Comparison of ENCODE assay signal across 29 mouse cellular contexts in the genomic region with DNA sequence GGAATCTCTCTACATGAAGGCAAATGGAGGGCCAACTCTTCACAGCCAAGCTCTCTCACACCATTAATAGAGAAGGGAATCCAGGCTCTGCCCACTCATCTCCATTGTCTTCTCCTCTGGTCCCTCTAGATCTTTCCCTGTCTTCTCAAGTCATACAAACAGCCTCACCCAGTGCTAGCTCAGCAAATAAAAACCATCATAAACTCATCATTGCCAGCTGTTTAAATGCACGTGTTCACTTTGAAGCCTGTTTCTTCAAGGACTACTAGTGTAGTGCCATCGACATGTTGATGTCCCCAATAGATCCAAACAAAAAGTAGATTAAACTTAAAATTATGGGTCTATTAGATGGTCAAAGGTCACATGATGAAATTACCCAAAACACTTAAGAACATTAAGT. TPM values are rescaled to one million over a fixed set of nuclear protein-coding genes. Genes with fewer than 3 reads are reported as not detected.
"Had no signal": no experiment of that assay in that cellular context is flagged by ENCODE, and none has a peak within 500 bp of the region (broad histone marks: within the 10 kb centered on the region; RNA-seq: fewer than 3 reads in every experiment).

No protein-coding gene starts in this region.

- H3K9me3 ChIP-seq: heart, embryonic 13.5 days; heart, embryonic 15.5 days; hindbrain, embryonic 13.5 days; hindbrain, embryonic 15.5 days; limb, embryonic 13.5 days; liver, embryonic 13.5 days had no signal

- H3K36me3 ChIP-seq: heart, embryonic 13.5 days; heart, embryonic 15.5 days; hindbrain, embryonic 13.5 days; hindbrain, embryonic 15.5 days; limb, embryonic 13.5 days; liver, embryonic 13.5 days had no signal

- H3K9ac ChIP-seq: forebrain, postnatal 0 days; heart, embryonic 13.5 days; heart, embryonic 15.5 days; hindbrain, embryonic 13.5 days; hindbrain, embryonic 15.5 days; limb, embryonic 13.5 days; liver, embryonic 13.5 days had no signal

- H3K4me1 ChIP-seq: heart, embryonic 13.5 days; heart, embryonic 15.5 days; hindbrain, embryonic 13.5 days; hindbrain, embryonic 15.5 days; liver, embryonic 13.5 days had no signal

- H3K27ac ChIP-seq: heart, adult 2 months; heart, embryonic 13.5 days; heart, embryonic 15.5 days; hindbrain, embryonic 13.5 days; hindbrain, embryonic 15.5 days; hindbrain, postnatal 0 days; kidney, postnatal 0 days; layer of hippocampus, adult 2 months; left cerebral cortex, adult 2 months; limb, embryonic 13.5 days; liver, embryonic 13.5 days had no signal

- H3K4me2 ChIP-seq: heart, embryonic 11.5 days; heart, embryonic 13.5 days; heart, embryonic 15.5 days; hindbrain, embryonic 13.5 days; hindbrain, embryonic 15.5 days; limb, embryonic 13.5 days; liver, embryonic 11.5 days; liver, embryonic 13.5 days had no signal

- H3K27me3 ChIP-seq: heart, embryonic 13.5 days; heart, embryonic 15.5 days; hindbrain, embryonic 13.5 days; hindbrain, embryonic 15.5 days; limb, embryonic 13.5 days; liver, embryonic 13.5 days had no signal

- DNase-seq: forebrain, postnatal 0 days; gastrocnemius, postnatal 14 days; gastrocnemius, postnatal 36 days; heart, adult 11 months; heart, adult 2 months; heart, postnatal 14 days; heart, postnatal 36 days; kidney, adult 11 months; kidney, adult 2 months; kidney, postnatal 14 days; kidney, postnatal 36 days; liver; liver, embryonic 13.5 days had no signal

- H3K4me3 ChIP-seq: heart, adult 2 months; heart, embryonic 13.5 days; heart, embryonic 15.5 days; hindbrain, embryonic 13.5 days; hindbrain, embryonic 15.5 days; layer of hippocampus, adult 2 months; left cerebral cortex, adult 2 months; limb, embryonic 13.5 days; liver, embryonic 13.5 days had no signal

- ATAC-seq: forebrain, postnatal 0 days; hindbrain, postnatal 0 days had no signal

RNA-seq across cellular contexts. Expression of gene Adh6a, which starts 41.8 kb away (rescaled TPM):
- polyA plus RNA-seq: forebrain, postnatal 0 days; heart, adult 2 months; heart, embryonic 11.5 days; heart, embryonic 13.5 days; heart, embryonic 15.5 days; heart, postnatal 0 days; hindbrain, embryonic 11.5 days; hindbrain, embryonic 13.5 days; hindbrain, embryonic 15.5 days; hindbrain, postnatal 0 days; kidney, embryonic 14.5 days; limb, embryonic 11.5 days; limb, embryonic 13.5 days; liver, embryonic 11.5 days; liver, embryonic 13.5 days had no signal

RNA-seq across cellular contexts. Expression of gene Adh7, which starts 53.7 kb away (rescaled TPM):
- polyA plus RNA-seq: heart, embryonic 11.5 days; heart, postnatal 0 days; intestine, embryonic 14.5 days; limb, embryonic 11.5 days had no signal
